Mouse (Mus musculus): ENCODE data around the gene Gan.

Gene Gan

DNA sequence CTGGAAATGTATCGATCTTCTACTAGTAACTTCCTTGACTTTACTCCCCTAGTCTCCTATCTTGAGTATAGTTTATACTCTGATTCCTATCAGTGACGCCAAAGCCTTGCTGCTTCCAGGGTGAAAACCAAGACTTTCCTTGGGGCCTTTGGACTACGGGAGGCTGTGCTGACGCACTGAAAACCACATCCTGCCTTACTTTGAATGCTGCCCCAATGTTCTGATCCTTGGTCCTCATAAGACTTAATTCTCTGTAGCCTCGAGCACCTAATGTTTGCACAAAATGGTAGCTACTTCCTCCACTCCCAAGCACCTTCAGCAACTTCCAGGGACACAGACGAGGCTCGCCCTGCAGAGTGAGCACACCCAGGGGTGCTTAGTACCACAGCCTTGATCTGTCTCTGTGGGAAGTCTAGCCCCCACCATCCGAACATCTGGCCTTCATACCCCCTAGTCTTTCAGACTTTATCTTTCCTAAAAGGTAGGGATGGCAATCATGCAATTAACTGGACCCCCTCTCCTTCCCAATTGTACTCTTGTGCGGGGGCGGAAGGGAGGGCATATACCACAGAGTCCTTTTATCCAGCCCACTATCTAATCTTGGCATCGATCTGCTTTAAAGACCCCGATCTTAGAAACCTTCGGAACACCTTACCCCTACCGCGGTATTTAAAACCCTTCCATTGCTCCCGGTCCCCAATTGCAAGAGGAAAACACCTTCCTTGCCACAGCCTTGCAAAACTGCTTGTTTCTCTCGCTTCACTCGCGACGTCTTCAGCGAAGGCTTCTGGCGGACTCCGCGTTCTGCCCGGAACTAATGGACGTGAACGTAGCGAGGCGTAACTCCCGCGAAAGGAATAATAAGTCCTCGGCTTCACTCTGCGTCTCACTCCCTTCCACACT lies 818 bp upstream of the Gan start:
- in situ Hi-C loops (cut with MseI, MboI): no loop called here

DNA sequence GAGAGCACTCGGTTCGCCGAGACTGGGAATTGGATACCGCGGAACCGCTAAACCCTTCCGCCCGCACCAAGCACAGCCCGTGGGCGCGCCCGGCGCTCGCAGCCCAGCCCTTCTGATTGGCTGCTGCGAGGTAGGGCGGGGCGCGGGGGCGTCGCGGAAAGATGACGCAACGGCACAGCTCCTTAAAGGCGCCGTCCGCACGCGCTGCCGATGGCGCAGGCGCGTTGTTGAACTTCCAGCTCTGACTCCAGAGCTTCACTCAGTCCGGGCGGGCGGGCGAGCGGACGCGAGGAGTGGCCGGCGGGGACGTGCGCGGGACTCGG lies 205 bp upstream of the Gan start:
- in situ Hi-C loops (cut with MseI, MboI): no loop called here

DNA sequence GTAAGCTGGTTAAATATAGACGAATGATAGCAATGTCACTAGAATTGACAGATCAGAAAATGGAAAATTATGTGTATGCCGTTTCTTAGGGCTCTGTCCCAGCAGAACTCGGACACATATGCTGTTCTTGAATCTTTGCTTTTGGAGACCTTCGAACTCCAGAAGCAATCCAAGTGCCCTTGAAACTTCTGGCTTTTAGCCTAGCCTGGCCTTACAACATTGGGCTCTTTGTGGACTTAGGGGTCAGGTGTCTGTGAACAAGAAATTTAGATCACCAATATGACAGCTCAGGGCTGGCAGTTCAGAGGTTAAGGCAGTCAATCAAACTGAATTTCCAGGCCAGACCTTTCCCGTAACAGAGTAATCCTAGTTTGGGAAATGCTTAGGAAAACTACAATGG lies 1.1 kb downstream of the Gan start:
- in situ Hi-C loops (cut with MseI, MboI): no loop called here

DNA sequence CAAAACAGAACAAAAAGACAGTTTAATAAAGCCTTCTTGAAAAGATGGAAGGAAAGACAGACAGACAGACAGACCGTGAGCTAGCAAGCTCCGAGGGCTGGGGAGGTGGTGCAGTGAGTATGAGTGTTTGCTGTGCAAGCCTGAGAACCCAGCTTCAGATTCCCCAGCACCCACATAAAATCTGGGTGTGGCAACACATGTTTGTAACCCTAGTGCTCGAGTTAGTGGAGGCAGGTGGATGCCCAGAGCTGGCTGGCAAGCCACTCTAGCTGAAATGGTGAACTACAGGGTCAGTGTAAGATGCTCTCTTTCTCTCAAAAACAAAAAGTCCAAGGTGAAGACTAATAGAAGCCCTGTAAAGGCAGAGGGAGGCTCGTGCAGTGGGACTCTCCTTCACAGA lies 7.0 kb downstream of the Gan start:
- in situ Hi-C loops (cut with MseI, MboI): no loop called here

DNA sequence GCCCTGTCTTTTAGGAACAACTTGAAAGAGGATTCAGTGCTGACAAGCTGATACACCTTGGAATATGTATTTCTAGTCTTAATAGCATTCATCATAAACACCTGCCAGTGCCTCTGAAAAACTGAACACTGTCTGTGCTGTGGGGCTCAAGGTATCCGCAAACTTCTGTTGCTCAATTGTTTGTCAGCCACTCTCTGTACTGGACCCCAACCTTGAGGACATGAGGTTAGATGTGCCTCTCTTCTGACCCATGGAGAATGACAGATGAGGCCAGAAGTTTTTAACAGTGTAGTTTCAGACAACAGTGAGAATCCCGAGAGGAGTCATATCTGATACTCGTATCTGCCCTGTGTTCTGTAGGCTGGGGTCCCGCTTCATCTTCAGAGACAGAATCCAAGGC lies 7.6 kb downstream of the Gan start:
- in situ Hi-C loops (cut with MseI, MboI): no loop called here

GRCm38 (mm10) chr8:117166515-117166914 lies 8.6 kb downstream of the Gan start:
- in situ Hi-C loops (cut with MseI, MboI): no loop called here

DNA sequence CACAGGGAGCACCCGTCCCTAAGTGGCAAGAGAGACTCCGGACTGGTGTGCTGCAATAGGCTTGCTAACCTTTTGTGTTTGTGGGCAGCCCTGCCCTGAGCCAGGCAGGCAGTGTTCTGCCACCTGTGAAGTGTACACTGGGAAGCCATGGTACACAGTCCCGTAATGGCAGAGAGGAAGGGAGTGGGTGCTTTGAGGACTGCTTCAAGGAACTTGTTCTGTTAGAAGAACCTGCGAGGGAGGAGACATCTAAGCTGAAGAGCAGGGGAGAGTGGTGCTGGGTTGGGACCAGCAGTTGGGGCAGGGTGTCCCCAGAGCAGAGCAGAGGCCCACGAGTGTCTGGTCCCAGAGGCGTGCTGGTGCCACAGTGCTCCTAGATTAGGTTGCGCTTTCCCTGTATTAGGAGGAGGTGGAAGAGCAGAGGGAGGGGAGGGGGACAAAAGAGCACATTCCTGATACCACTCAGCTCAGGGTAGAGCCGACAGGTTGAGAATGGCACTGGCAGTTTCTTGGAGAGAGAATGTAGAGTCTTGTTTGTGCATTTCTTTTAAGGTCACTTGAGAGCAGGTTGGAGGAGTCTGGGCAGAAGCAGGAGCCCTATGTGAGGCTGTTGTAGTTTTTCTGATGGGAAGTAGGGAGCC lies 9.4 kb downstream of the Gan start:
- in situ Hi-C loops (cut with MseI, MboI): no loop called here

GRCm38 (mm10) chr8:117168378-117168777 lies 10.4 kb downstream of the Gan start:
- in situ Hi-C loops (cut with MseI, MboI): no loop called here

DNA sequence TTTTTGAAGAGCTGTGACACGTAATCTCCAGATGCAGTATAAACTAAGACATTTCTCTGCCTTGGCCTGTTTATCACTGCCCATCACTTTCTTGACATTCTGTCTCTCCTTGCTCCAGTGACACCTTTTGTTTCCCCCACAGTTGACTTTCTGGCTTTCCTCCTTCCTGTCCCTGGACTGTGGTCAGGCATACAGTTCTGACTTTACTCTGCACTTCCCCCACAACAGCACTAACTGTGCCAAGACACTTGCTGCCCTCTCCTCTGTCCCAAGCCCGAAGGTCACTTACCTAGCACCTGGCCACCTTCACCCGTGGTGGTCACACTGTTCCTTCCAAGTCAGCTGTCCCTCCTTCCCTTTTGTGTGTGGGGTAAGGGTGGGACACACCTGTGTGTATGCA lies 13.9 kb downstream of the Gan start:
- in situ Hi-C loops (cut with MseI, MboI): no loop called here

GRCm38 (mm10) chr8:117172904-117173303 lies 15.0 kb downstream of the Gan start:
- in situ Hi-C loops (cut with MseI, MboI): no loop called here

GRCm38 (mm10) chr8:117173690-117174089 lies 15.8 kb downstream of the Gan start:
- in situ Hi-C loops (cut with MseI, MboI): no loop called here

- in situ Hi-C loops (cut with MseI, MboI): no loop called here
These were observed 16.6 kb downstream of the Gan start for GRCm38 (mm10) chr8:117174536-117174935.

- in situ Hi-C loops (cut with MseI, MboI): no loop called here
These were observed 18.4 kb downstream of the Gan start for GRCm38 (mm10) chr8:117176308-117176707.

DNA sequence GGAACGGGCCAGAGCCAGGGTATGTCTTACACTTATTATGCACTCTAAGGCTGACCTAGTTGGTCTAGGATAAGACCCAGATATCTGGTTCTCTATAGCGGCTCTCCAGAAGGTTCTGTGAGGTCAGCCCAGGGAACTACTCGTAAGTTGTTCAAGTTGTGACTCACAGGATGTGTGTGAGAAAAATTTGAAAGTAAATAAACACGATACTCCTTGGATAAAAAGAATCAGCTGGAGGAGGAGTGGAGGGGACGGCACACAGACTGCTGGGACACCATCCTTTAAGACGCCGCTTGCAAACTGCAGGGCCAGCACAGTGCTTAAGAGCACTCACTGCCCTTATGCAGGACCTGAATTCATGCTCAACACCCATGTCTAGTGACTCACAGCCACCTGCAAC lies 19.3 kb downstream of the Gan start:
- in situ Hi-C loops (cut with MseI, MboI): no loop called here

DNA sequence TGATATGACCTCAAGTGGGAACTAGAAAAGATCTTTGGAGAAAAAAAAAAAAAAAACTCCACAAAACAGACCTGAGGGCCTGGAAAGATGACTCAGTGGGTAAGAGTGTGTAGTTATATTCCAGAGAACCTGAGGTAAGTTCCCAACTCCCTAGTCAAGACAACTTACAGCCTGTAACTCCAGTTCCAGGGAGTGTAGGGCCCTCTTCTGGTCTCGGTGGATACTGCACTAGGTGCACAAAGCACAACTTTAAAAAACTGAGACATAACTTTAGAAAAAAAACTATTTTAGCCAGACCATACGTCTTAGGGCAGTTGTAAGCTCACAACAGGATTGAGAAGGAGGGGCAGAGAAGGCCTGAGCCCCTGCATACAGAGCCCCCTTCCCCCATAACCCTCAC lies 20.1 kb downstream of the Gan start:
- in situ Hi-C loops (cut with MseI, MboI): no loop called here

- in situ Hi-C loops (cut with MseI, MboI): no loop called here
These were observed 20.7 kb downstream of the Gan start for GRCm38 (mm10) chr8:117178676-117179075.

DNA sequence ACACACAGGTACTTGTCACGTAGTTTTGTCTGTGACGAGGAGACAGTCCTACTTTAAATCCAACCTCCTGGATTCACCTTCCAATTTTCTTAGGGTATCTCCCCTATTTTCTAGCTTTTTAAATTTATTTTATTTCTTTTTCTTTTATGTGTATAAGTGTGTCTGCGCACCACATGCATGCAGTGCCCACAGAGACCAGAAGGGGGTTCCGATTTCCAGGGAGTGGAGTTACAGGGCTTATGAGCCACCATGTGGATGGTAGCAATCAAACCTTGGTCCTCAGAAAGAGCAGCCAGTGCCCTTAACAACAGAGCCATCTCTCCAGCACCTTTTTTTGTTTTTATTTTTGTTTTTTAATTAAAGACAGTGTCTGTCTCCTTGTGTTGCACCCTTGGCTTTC lies 24.8 kb downstream of the Gan start:
- in situ Hi-C loops (cut with MseI, MboI): no loop called here

DNA sequence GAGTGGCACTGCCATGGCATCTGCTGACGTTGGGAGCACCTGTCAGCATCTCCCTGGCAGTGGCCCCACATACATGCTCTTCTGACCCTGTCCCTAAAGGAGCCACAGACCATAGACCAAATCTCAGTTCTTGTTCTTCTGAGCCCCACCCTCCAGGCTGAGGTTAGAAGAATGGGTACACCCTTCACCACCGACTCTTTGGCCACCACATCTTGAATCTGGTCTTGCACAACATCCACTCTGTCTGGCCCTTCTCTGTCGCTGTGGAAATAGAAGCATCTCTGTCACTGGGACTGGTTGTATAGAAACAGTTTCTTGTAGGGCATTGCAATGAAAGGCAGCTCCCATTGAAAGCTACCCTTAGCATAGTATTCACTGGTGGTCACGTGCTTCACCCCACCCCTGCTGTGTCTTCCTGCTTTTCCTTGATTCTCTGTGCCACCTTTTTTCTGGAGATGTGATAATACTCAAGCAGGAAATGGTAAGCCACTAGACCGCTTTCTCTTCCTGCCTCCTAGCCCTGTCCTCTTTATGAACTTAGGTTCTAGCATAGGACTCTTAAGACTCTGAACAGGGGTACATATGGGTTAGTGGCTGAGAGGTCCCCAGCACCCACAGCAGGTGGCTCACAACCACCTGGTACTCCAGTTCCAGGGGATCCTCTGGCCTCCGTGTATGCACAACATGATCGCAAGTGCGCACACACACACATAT lies 25.9 kb downstream of the Gan start:
- in situ Hi-C loops (cut with MseI, MboI): no loop called here

GRCm38 (mm10) chr8:117194355-117194754 lies 36.4 kb downstream of the Gan start:
- in situ Hi-C loops (cut with MseI, MboI): no loop called here

DNA sequence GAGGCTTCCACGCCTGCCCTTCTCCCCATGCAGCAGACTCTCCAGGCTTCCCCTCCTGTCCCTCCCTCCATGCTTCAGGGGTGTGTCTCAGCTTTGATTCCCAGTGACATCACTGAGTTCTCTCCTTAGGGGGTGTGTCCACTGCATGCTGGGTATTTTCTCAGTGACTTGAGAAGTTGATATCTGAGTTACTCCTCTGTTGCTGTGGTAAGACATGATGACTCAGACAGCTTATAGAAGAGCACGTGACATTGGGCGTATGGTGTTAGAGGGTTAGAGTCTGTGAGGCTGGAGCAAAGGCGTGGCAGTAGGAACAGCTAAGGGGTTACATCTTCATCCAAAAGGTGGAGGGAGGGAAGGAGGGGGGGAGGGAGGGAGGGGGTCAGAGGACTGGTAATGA lies 38.7 kb downstream of the Gan start:
- in situ Hi-C loops (cut with MseI, MboI): no loop called here

GRCm38 (mm10) chr8:117197551-117197950 lies 39.6 kb downstream of the Gan start:
- in situ Hi-C loops (cut with MseI, MboI): no loop called here

GRCm38 (mm10) chr8:117198141-117198935 lies 40.4 kb downstream of the Gan start:
- in situ Hi-C loops (cut with MseI, MboI): no loop called here

All from mouse trophoblast stem cell (cell line).